Mouse (Mus musculus) left cerebral cortex, postnatal 36 days (tissue): ENCODE data around the gene Hmgb1. TPM values are rescaled to one million over a fixed set of nuclear protein-coding genes. Genes with fewer than 3 reads are reported as not detected.

Experiments
- DNase-seq, 2 experiments: peaks; one replicate each; pipeline ENCODE4 v3.0.0; 2021 to 2022; ENCODE audit warnings: low spot score in 2 of 2, mixed read lengths in 1 of 2
- intact Hi-C: fragments of 180-260 bp; cut with DNase I; formaldehyde crosslinking; loops from one replicate; pipeline ENCODE4 v1.15.1; 2025
- total RNA-seq, 2 experiments: library from RNA; stranded (reverse); gene quantifications; 2 replicates each; pipeline ENCODE4 v1.2.3; 2021

The Hmgb1 gene
- total RNA-seq, 2 experiments from 2014 or later, result 122 to 123 TPM

DNA sequence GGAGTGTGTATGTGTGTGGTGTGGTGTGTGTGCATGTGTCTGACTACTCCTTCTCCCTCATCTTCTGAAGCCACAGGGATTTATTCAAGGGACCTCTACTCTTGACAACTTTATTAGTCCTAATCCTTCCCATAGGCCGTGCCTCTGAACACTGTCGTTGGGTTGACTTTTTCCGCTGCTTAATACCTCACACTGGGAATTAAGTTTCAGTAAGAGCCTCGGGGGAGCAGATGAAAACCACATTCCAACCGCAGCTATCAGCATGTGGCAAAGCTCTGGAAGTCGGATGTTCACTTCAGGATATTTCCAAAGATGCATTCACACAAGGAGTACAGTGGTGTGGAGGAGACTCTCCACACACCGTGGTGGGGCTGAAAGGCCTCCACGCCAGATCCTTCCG, 69.7 kb downstream of the Hmgb1 start:
- no peak for DNase-seq

DNA sequence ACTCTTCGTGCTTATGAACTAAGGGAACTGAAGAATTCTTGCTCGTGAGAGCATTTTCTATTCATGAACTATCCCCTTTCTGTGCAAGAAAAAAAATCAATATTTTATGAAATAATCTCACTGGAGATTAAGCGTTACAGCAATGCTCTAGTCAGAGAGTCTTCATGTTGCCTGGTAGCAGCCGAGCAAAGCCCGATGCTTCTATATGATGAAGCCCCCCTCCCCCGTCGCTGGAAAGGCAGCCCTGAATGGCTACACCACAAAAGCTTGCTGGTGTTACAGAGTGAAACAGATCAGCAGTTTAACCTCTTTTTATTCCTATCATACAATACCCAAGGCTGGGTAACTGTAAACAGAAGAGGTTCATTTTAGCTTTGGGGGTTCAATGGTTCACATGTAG, 70.3 kb downstream of the Hmgb1 start:
- no peak for DNase-seq
- intact Hi-C loops, result no loop called here

More for the DNA sequence above, 69.7 kb downstream of the Hmgb1 start:
- intact Hi-C loops, result no loop called here

DNA sequence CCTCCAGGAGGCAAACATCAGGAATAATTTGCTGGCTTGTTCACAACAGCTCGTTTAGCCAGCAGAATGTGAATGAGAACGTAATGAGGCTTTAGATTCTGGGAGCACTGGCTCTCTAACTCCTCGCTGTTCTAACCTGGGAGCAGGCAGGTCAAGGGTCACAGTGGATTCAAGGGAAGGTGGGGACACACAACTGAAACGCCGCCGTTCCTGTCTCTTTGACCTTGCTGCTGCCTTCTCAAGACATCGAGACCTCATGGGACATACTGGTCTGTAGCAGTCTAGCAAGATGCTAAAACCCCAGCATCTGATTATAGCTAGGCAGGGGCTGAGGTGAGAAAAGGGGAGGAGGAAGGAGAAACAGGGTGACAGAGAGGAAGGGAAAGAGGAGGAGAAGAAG, 70.8 kb downstream of the Hmgb1 start:
- no peak for DNase-seq
- intact Hi-C loops, result no loop called here

DNA sequence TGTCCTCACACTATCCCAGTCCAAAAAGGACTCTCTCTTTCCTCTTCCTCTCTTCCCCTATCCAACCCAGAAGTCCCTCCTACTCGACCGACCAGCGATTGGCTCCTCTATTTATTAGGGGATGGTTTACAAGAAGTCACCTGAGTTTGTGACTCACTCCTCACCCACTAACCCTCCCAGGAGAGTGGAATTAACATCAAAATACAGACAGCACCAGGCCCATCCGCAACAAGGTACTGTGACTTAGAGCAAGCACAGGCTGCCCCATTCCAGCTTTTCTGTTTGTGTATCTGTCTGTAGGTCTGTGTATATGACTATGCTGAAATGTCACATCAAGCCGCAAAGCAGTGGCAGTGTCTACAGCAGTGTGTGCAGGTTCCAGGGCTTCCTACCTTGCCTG, 71.7 kb downstream of the Hmgb1 start:
- no peak for DNase-seq
- intact Hi-C loops, result no loop called here

DNA sequence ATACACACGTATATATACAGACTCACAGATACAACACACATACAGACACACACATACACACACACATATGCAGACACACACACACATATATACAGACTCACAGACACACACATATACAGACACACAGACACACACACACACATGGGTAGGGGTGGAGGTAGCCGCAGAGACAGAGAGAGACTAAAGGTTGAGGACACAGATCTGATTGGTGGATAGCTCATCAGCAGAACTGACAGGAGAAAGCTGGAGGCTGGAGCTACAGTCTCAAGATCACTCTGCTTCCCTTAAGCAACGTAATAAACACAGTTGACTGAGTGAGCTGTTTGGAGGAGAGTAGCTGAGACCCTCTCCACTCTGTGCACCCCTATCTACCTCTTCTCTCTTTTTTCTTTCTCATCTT, 75.1 kb downstream of the Hmgb1 start:
- no peak for DNase-seq

DNA sequence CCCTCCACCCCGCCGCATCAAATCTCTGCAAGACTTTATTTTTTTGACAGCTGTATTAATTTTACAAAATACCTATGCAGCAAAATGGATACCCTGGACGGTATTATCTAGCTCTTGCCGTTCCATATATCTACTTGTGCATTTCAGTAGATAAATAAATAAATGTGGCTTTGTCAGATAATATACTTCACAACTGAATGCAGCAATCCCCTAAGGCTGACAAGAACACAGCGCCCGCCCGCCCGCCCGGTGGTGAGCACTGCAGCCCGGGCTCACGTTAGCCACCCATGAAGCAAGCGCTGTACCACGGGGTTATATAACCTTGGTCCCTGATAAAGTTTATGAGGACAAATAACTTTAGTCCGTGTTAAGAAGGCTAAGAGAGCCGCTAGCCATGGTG, 76.1 kb downstream of the Hmgb1 start:
- intact Hi-C loops, result no loop called here
- DNase-seq, result no peak

More for the DNA sequence above, 75.1 kb downstream of the Hmgb1 start:
- intact Hi-C loops, result no loop called here

DNA sequence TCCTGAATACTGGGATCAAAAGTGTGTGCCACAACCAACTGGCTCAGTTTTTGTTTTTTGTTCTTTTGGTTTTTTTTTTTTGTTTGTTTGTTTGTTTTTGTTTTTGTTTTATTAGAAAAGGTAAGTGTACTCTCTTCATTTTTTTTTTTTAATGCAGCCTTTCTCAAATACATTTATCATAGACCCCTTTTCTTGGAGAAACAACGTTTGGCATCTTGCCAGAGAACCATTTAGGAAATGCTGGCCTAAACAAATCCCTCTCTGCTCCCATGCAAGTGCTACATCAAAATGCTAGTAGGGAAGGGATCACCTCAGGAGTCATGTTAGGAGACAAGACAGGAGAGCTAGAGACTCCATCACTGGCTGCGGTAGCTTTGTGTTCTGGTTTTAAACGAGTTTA, 76.7 kb downstream of the Hmgb1 start:
- intact Hi-C loops, result no loop called here
- no peak for DNase-seq

DNA sequence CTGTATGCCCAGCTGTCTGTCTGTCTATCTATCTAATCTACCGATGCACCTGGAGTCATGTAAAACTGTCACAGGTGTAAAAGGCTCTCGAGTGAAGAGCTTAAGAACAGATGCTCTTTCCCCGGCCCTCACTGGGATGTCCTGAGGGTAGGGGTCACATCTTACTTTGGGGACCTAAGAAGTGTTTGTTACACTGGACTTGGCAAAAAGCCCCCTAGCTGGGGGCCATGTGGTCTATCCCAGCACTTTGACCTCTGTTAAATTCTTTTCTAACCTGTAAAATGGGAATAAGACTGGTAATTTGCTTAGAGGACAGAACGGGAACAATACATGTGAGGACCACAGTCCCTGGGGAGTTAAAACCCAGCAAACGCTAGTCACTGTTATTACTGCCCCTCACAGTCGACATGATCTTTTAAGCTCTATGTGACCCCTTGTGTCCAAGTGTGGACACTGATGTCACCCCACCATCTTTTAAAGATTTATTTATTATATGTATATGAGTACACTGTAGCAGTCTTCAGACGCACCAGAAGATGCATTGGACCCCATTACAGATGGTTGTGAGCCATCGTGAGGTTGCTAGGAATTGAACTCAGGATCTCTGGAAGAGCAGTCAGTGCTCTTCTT, 80.1 kb downstream of the Hmgb1 start:
- intact Hi-C loops, result no loop called here
- no peak for DNase-seq

- intact Hi-C loops, result no loop called here
- DNase-seq, result no peak
Observed at GRCm38 (mm10) chr5:149101869-149102268, 82.4 kb downstream of the Hmgb1 start.

DNA sequence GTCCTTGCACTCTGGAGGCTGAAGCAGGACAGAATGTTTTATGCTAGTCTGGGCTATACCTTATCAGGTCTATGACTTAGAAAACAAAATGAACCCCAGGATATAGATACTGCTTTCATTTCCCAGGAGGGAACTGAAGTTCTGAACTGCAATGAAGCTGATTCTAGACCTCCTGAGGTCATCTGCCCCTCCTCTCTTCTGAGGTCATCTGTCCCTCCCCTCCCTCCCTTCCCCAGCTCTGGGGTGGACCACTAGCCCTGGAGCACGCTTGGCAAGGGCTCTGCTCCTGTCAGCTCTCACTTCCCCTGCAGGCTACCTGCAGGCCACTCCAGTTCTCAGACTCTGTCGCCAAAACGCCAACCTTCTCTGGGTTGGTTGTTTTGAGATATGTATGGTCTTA, 84.2 kb downstream of the Hmgb1 start:
- intact Hi-C loops, result no loop called here
- DNase-seq, result no peak

GRCm38 (mm10) chr5:149099009-149099408, 85.3 kb downstream of the Hmgb1 start:
- intact Hi-C loops, result no loop called here
- DNase-seq, result no peak

- no peak for DNase-seq
- intact Hi-C loops, result no loop called here
Observed at GRCm38 (mm10) chr5:149097841-149098240, 86.4 kb downstream of the Hmgb1 start.

DNA sequence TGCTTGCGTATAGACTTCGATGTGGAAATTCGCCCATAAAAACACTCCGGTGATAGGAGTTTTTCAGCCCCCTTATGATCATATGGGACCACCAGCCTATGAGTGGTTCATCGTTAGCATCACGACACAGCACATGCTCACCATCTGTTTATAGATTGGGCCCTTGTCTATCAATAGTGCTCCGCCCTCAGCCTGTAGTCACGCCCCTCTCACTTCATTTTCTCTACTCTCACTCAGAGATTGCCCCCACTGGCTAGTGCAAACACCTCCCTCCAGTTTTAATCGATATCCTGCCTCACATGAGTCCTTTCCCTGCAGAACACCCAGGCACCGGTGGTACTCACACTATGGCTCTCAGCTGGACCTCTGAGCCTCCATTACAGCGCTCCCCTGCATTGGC, 88.0 kb downstream of the Hmgb1 start:
- DNase-seq, result no peak

DNA sequence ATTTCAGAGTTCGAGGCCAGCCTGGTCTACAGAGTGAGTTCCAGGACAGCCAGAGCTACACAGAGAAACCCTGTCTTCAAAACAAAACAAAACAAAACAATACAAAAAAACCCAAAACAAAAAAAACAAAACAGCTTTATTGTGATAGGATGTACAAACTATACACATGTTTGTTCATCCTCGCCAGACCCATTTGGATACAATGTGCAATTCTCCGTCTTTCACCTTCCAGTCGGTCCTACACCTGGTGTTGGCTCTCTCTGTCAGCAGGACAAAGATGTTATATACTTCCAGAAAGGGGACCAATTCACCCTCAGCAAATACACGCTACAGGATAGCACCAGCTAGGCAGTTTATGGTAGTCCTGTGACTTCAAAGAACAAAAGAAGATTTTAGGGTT, 91.4 kb downstream of the Hmgb1 start:
- DNase-seq, result no peak

More for the DNA sequence above, 88.0 kb downstream of the Hmgb1 start:
- intact Hi-C loops, result no loop called here

DNA sequence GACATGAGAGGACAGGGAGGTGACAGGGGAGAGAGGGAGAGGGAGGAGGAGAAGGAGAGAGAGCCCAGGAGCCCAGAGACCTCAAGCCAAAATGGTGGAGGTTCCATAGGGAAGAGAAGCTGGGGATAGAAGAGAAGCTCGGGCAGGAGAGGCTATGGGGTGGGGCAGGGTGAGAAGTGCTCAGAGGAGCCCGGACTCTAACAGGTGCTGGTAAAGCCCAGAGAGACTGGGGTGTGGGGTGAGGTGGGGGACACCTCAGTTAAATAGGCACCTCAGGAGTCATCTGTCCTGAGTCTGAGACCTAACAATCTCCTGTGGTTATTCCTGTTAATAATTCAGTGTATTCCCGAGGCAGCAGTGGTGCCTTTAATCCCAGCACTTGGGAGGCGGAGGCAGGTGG, 91.8 kb downstream of the Hmgb1 start:
- intact Hi-C loops, result no loop called here
- no peak for DNase-seq

More for the DNA sequence above, 91.4 kb downstream of the Hmgb1 start:
- intact Hi-C loops, result no loop called here

- intact Hi-C loops, result no loop called here
- DNase-seq, result peak; percentile 42 to 43
Observed at GRCm38 (mm10) chr5:149091256-149091655, 93.0 kb downstream of the Hmgb1 start.

DNA sequence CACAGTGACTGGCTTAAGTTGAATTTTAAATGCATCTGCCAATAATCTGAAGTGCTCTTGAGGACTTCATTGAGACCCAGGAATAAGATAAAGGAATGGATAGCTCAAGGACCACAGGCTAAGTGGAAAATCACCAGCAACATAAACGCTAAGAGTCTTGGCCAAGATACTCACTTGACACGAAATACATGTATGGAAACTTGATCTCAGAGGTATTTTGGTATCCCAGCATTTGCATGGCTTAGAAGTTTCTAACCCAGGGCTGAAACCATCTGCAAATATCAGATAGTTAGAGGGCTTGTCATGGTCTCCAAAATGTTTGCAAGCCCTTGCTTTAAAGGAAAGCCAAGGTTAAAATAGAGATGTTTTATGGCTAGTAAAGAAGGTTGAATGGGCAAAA, 94.4 kb downstream of the Hmgb1 start:
- intact Hi-C loops, result no loop called here
- no peak for DNase-seq

DNA sequence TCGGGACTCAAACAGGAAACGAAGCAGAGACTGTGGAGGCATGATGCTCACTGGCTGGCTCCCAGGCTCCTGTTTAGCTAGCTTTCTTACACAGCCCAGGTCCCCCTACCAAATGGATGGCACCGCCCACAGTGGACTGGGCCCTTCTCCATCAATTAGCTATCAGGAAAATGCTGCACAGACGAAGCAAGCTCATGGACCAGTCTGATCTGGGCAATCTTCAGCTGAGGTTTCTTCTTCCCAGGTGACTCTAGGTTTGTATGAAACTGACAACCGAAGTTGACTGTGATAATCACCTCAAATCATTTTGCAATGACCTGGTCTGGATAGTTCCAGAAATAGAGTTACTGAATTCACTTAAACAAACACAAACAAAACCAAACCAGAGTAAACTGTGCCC, 94.8 kb downstream of the Hmgb1 start:
- DNase-seq, result no peak
- intact Hi-C loops, result no loop called here

DNA sequence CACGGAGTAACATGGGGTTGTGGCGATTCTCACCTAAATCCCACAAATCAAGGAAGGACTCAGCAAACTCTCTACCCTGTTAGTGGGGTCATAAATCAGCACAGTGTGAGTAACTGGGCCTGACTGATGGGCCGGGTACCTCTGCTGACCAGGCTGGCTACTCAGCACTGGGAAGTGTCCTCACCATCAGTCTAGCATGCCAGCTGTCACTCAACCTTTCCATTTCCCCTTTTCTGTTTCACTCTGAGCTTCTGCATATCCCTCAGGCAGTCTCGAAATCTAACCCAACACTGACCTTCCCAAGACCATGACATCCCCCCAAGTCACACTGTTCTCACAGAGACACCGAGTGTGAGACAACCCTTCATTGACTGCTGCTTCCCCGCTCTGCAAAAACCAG, 95.4 kb downstream of the Hmgb1 start:
- intact Hi-C loops, result no loop called here
- DNase-seq, result no peak

DNA sequence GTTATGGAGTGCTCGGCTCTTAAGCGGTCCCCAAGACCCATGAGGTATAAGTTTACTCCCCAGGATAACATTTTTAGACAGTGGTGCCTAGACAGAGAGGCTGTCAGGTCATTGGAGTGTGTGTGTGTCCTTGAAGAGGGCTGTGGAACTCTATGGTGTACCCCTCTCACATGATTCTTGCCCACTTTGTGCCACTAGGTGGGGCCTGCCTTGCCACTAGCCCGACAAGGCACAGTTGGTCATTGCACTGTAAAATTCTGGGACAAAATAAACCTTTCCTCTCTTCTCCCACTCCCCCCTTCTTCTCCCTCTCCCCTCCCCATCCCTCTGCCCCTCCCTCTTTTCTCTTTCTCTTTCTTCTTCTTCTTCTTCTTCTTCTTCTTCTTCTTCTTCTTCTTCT, 96.1 kb downstream of the Hmgb1 start:
- no peak for DNase-seq
- intact Hi-C loops, result no loop called here

DNA sequence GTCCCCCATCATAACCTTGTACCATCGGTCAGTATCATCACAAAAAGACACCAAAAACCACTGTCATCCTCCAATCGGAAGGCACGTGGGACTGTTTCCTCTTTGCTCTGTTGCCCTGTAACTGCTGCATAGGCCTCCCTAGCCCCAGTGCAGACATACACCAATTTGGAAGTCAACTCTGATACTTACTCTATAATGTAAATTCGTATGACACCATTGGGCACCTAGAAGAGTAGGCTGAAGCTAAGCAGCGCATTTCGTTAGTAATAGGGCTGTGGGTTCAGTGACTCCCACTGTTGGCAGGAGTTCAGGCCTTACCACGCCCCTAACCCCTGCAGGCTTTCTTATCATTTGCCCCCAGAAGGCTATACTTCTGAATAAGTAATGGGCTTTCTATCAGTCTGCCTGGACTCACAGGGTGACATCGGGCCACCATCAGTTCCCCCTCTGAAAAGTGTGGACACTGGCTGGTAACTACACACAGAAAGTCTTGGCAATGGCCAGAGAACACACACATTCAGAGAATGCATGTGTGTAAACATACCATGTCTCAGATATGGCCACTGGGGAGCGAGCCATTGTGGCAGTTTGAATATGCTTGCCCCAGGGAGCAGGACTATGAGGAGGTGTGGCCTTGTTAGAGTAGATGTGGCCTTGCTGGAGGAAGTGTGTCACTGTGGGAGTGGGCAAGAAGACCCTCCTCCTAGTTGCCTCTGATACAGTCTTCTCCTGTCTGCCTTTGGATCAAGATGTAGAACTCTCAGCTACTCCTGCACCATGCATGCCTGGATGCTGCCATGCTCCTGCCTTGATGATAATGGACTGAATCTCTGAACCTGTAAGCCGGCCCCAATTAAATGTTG, 97.7 kb downstream of the Hmgb1 start:
- no peak for DNase-seq
- intact Hi-C loops, result no loop called here
